Mouse (Mus musculus) hindbrain, postnatal 0 days (tissue): ENCODE measurements around the gene Rbbp8nl. TPM values are rescaled to one million over a fixed set of nuclear protein-coding genes. Genes with fewer than 3 reads are reported as not detected.

ENCODE experiments used
- ATAC-seq: fragments of 200-750 bp; cut with Nextera tagmentation; 2 replicates; pipeline ENCODE4 v1.8.0; 2017; ENCODE audit warnings: mild to moderate bottlenecking, moderate TSS enrichment, moderate library complexity
- DNase-seq: peaks from one replicate; pipeline ENCODE4 v3.0.0-alpha.2; 2015; ENCODE audit warnings: low spot score
- H3K27ac ChIP-seq: fragments of 300-500 bp; sonication (generic); 2 replicates; pipeline ENCODE4 v1.5.1; 2014; ENCODE audit warnings: mild to moderate bottlenecking
- H3K27me3 ChIP-seq: fragments of 300-500 bp; sonication (generic); 2 replicates; pipeline ENCODE4 v1.6.1; 2014; ENCODE audit warnings: low read length, mixed read lengths; ENCODE audit not compliant: insufficient read depth
- H3K36me3 ChIP-seq: fragments of 300-500 bp; sonication (generic); 2 replicates; pipeline ENCODE4 v1.6.1; 2014; ENCODE audit warnings: low read length, mixed read lengths; ENCODE audit not compliant: insufficient read depth
- H3K4me1 ChIP-seq: fragments of 300-500 bp; sonication (generic); 2 replicates; pipeline ENCODE4 v1.6.1; 2014; ENCODE audit warnings: antibody characterized with exemption, low read length, mixed read lengths; ENCODE audit not compliant: insufficient read depth
- H3K4me2 ChIP-seq: fragments of 300-500 bp; sonication (generic); 2 replicates; pipeline ENCODE4 v1.6.1; 2014; ENCODE audit warnings: low read depth, mild to moderate bottlenecking, low read length, moderate library complexity, mixed read lengths
- H3K4me3 ChIP-seq: fragments of 300-500 bp; sonication (generic); 2 replicates; pipeline ENCODE4 v1.5.1; 2014; ENCODE audit warnings: low read length
- H3K9ac ChIP-seq: fragments of 300-500 bp; sonication (generic); replicated peaks from 2 replicates; pipeline ENCODE4 v1.6.1; 2014; ENCODE audit warnings: mild to moderate bottlenecking, low read length, moderate library complexity, mixed read lengths
- H3K9me3 ChIP-seq: fragments of 300-500 bp; sonication (generic); 2 replicates; pipeline ENCODE4 v1.6.1; 2016; ENCODE audit warnings: low read length, mixed read lengths
- CTCF ChIP-seq: IDR thresholded peaks from 2 replicates; pipeline ENCODE4 v1.5.1; 2016; ENCODE audit warnings: antibody characterized with exemption, control low read depth, low read depth
- WGBS: fragments of 180-500 bp; shearing (Covaris S2); extraction: QIAGEN DNeasy Blood & Tissue Kit; methylation state at CpG from one replicate; pipeline ENCODE4 v1.1.7; 2014; 5-methylcytosine and 5-hydroxymethylcytosine counted together
- polyA plus RNA-seq: library from polyadenylated mRNA; unstranded; fragments of >200 nt; fragmentation: Nextera tagmentation; extraction: Ambion mirVana; gene quantifications from 2 replicates; pipeline ENCODE4 v1.2.1, GENCODE M21; 2015
- total RNA-seq: library from RNA; depleted of rRNA; stranded (reverse); fragments of >200 nt; gene quantifications from 2 replicates; pipeline ENCODE4 v1.2.3, GENCODE M21; 2014

Rbbp8nl gene
- total and polyA plus RNA-seq, 2 experiments from 2014 or later = not detected

GRCm38 (mm10) chr2:180275836-180276235, 13.8 kb downstream of the Rbbp8nl start:
- Histone ChIP-seq H3K27me3 (no peaks in the 10 kb centered on the region), H3K9ac (no peak overlapping the region), H3K4me2 (no peak overlapping the region), H3K27ac (no peak overlapping the region), H3K4me3 (no peak overlapping the region), H3K9me3 (no peaks in the 10 kb centered on the region), H3K36me3 (no peaks in the 10 kb centered on the region), H3K4me1 (peaks cover 12% of the 10 kb centered on the region)
- TF ChIP-seq CTCF = peak; percentile 96
- WGBS = 3% methylated on average over 8 of the region's 8 CpGs
- DNase-seq = peak; percentile 89
- ATAC-seq = peak; percentile 5; the same call in 1 of the 2 replicates

GRCm38 (mm10) chr2:180274523-180274922, 15.2 kb downstream of the Rbbp8nl start:
- no peak overlapping the region for H3K9ac ChIP-seq
- WGBS = 95% methylated on average over 2 of the region's 2 CpGs
- no peak for TF ChIP-seq CTCF
- no peak overlapping the region for H3K4me3 ChIP-seq
- no peak for ATAC-seq
- no peak overlapping the region for H3K4me2 ChIP-seq
- no peaks in the 10 kb centered on the region for H3K27me3 ChIP-seq
- no peaks in the 10 kb centered on the region for H3K9me3 ChIP-seq
- no peak for DNase-seq
- peaks cover 12% of the 10 kb centered on the region for H3K4me1 ChIP-seq
- no peak overlapping the region for H3K27ac ChIP-seq
- H3K36me3 ChIP-seq = peaks cover 8% of the 10 kb centered on the region; the same call in 1 of the 2 replicates

GRCm38 (mm10) chr2:180273394-180274244, 16.1 kb downstream of the Rbbp8nl start, which contains the start of gene Cables2:
Gene Cables2 (minus strand): TSS chr2:180273496.
- ATAC-seq = peak; percentile 97
- no peak for TF ChIP-seq CTCF

GRCm38 (mm10) chr2:180272884-180273321, 16.8 kb downstream of the Rbbp8nl start:
- no peaks in the 10 kb centered on the region for H3K27me3 ChIP-seq

More at GRCm38 (mm10) chr2:180273394-180274244, 16.1 kb downstream of the Rbbp8nl start, which contains the start of gene Cables2:
- WGBS = 6% methylated on average over 65 of the region's 68 CpGs
- peak within 1 kb of the TSS; percentile 61 for H3K4me3 ChIP-seq
- peaks cover 13% of the 10 kb centered on the region; the same call in 1 of the 2 replicates for H3K36me3 ChIP-seq
- H3K4me1 ChIP-seq = peaks cover 12% of the 10 kb centered on the region
- peak within 1 kb of the TSS; percentile 80 for H3K9ac ChIP-seq
- peak within 1 kb of the TSS; percentile 49; the same call in 1 of the 2 replicates for H3K27ac ChIP-seq
- peak within 1 kb of the TSS; percentile 78 for H3K4me2 ChIP-seq
- no peaks in the 10 kb centered on the region for H3K9me3 ChIP-seq
- H3K27me3 ChIP-seq = no peaks in the 10 kb centered on the region
- DNase-seq = peak; percentile 99

DNA sequence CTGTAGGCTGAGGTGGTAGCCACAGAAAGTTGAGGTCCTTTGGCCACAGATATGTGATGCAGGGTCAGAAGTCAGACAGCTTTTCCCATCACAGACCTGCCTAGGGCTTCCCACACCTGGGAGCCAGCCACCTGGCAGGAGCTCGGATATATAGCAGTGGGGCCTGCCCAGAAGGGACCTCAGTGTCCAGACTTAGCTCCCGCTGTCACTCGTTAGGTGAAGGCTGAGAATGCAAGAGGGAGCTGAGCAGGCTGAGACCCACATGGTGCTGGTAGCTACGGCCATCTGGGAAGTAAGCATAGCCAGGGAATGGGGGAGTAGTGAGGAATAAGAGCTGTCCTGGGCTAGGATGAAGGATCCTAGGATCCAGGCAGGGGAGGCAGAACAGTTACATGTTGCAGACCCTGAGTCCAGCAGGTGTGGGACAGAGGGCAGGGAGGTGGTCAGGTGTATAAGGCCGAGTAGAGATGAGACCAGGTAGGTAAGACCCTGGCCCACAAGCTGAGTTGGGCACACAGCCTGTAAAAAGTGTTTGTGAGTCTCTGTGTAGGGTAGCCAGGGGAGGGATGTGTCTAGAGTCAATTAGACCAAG, 17.8 kb downstream of the Rbbp8nl start:
- TF ChIP-seq CTCF = no peak
- Histone ChIP-seq H3K9ac (peak overlapping the region; percentile 80), H3K4me3 (peak overlapping the region; percentile 61), H3K36me3 (peaks cover 19% of the 10 kb centered on the region), H3K9me3 (no peaks in the 10 kb centered on the region), H3K27me3 (no peaks in the 10 kb centered on the region), H3K4me2 (peak overlapping the region; percentile 78), H3K4me1 (peaks cover 12% of the 10 kb centered on the region), H3K27ac (no peak overlapping the region)
- WGBS = 69% methylated on average over 5 of the region's 5 CpGs
- no peak for DNase-seq
- ATAC-seq = no peak

More at GRCm38 (mm10) chr2:180272884-180273321, 16.8 kb downstream of the Rbbp8nl start:
- Histone ChIP-seq H3K27ac (peak overlapping the region; percentile 49; the same call in 1 of the 2 replicates), H3K4me3 (peak overlapping the region; percentile 61), H3K9me3 (no peaks in the 10 kb centered on the region), H3K4me2 (peak overlapping the region; percentile 78), H3K36me3 (peaks cover 14% of the 10 kb centered on the region; the same call in 1 of the 2 replicates), H3K9ac (peak overlapping the region; percentile 80), H3K4me1 (peaks cover 12% of the 10 kb centered on the region)
- ATAC-seq (no peak; the same call in 1 of the 2 replicates), DNase-seq (no peak)
- under 1% methylated on average over 29 of the region's 37 CpGs for WGBS
- TF ChIP-seq CTCF = no peak

DNA sequence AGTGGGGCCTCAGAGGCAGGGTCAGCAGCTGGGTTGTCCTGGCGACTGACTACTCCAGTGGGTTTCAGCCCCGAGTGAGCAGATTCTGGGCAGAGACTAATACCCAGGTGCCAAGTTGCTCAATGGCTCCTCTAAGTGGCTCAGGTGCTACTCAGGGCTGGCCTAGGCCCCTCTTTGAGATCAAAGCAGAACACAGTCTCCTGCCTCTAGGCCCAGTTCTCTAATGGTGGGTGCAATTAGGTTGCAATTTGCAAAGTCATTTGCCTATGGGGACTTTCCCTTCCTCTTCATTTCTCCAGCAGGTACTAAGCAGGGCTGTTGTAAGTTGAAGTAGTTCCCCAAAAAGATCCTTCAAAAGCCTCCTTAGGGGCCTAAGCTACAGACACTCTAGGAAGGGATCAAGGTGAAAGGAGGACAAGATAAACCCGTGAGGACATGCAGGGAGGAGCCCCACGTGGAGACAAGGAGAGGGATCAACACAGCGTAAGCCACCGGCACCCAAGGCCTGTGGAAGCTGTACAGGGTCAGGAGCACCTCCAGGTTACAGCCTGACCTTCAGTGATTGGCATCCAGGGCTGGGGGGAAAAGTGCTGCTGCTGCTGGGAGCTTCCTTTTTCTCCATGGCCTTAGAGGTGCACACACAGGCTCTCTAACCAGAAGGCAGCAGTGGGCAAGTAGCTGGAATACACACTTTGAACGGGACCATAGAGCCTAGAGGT, 19.0 kb downstream of the Rbbp8nl start:
- no peak overlapping the region for H3K4me2 ChIP-seq
- H3K4me3 ChIP-seq = no peak overlapping the region
- peaks cover 12% of the 10 kb centered on the region for H3K4me1 ChIP-seq
- 68% methylated on average over 7 of the region's 7 CpGs for WGBS
- no peaks in the 10 kb centered on the region for H3K9me3 ChIP-seq
- TF ChIP-seq CTCF = no peak
- H3K36me3 ChIP-seq = peaks cover 19% of the 10 kb centered on the region
- H3K9ac ChIP-seq = no peak overlapping the region
- DNase-seq = no peak
- ATAC-seq = no peak
- H3K27me3 ChIP-seq = no peaks in the 10 kb centered on the region
- H3K27ac ChIP-seq = no peak overlapping the region
